Mouse (Mus musculus) adrenal gland (tissue): Measurements from ENCODE around the gene Btbd35f9.
"Not testable (repeated sequence)": the region's sequence is repeated elsewhere in the genome, so short reads cannot be mapped to it uniquely, and the experiment has no call there.

Experiments used
- intact Hi-C: fragments of 180-260 bp; cut with DNase I; formaldehyde crosslinking; loops from one replicate; pipeline ENCODE4 v1.15.1; 2025
- long read RNA-seq, 2 experiments: library from polyadenylated mRNA; unstranded; transcript quantifications; one replicate each; pipeline ENCODE4 v2.0.0; 2020; ENCODE audit warnings: borderline replicate concordance in 1 of 2; ENCODE audit not compliant: insufficient replicate concordance in 1 of 2

Btbd35f9 gene
- long read RNA-seq, experiment 1, result 0 reads
- long read RNA-seq, experiment 2, result 0 reads

- intact Hi-C loops, result not testable (repeated sequence)
These were observed at the start of gene Btbd35f9 for GRCm38 (mm10) chrX:34161399-34161798. TSS of gene Btbd35f9 (minus strand) at chrX:34161499.
